Mouse (Mus musculus) skeletal muscle tissue, adult 2 months (tissue): Measurements from ENCODE around the gene Themis2.
"Not testable (repeated sequence)": the region's sequence is repeated elsewhere in the genome, so short reads cannot be mapped to it uniquely, and the experiment has no call there.

ENCODE experiments used
- DNase-seq: peaks from one replicate; pipeline ENCODE4 v3.0.0-alpha.2; 2012; ENCODE audit warnings: low read depth, low spot score

The Themis2 gene

DNA sequence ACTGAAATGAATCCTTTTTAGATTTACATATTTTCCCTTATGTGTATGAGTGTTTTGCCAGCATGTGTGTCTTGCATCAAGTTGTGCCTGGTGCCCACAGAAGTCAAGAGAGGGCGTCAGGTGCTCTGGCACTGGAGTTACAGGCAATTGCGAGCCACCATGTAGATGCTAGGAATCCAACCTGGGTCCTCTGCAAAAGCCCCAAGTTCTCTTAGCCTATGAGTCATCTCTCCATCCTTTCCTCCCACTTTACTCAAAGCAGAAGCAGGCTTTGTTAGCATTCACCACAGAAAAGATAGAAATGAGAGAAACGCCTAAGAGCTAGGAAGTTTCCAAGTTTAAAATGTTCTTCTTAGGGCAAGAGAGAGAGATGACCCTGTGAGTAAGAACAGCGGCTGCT is 3.7 kb upstream of the Themis2 start:
- no peak for DNase-seq

- not testable (repeated sequence) for DNase-seq
These were observed 2.5 kb upstream of the Themis2 start for GRCm38 (mm10) chr4:132798666-132799065.

DNA sequence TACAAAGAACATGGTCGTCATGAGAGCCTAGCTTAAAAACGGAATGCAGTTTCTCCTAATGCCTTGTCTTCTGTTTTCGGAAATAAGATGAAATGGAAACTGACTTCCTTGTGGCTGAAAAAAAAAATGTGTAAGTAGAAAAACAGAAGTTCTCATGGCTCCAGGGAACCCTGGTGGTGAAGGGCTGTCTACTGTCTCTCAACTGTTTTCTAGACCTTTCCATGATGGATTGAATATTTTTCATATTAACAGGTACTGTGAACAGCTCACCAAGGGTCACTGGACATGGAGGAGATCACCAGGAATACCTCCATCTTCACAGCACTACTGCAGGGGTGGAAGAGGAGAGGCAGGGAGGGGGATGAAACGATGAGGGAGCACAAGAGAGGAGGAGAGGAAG is 1.8 kb upstream of the Themis2 start:
- DNase-seq = no peak

DNA sequence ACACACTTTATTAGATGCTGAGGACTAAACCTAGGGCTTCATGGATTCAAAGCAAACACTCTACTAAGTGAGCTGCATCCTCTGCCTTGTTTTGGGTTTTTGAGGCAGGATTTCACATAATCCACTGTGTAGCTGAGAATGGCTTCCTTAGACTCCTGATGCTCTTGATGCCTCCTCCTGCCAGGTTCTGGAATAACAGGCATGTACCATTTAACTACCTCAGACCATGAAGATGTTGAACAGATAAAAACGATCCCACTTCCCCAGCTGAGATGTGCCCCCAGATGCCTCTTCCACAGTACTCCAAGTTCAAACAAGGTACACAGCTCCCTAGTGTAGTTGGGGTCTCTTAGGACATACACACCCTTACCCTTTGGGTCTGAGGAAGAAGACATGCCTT is 1.3 kb upstream of the Themis2 start:
- DNase-seq = no peak

- DNase-seq = no peak
These were observed 1.0 kb downstream of the Themis2 start for GRCm38 (mm10) chr4:132795171-132795570.

GRCm38 (mm10) chr4:132794760-132795159 is 1.4 kb downstream of the Themis2 start:
- no peak for DNase-seq

DNA sequence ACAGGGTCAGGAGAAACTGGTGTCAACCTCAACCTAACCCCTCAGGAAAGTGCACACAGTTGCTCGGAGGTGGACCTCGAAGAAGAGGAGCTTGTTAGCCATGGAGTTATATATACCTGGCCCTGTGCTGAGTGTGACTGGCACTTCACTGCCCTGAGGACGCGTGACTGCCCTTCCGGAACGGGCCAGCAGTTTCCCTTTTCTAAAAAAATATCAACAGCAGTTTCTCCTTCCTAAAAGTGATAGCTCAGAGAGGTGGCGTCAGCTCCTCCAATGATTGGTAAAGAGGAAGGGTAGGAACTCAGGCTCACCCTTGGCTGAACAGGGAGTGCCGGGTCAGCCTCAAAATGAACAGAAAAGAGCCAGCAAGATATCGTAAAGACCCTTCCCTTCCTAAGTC is 2.2 kb downstream of the Themis2 start:
- DNase-seq = no peak

DNA sequence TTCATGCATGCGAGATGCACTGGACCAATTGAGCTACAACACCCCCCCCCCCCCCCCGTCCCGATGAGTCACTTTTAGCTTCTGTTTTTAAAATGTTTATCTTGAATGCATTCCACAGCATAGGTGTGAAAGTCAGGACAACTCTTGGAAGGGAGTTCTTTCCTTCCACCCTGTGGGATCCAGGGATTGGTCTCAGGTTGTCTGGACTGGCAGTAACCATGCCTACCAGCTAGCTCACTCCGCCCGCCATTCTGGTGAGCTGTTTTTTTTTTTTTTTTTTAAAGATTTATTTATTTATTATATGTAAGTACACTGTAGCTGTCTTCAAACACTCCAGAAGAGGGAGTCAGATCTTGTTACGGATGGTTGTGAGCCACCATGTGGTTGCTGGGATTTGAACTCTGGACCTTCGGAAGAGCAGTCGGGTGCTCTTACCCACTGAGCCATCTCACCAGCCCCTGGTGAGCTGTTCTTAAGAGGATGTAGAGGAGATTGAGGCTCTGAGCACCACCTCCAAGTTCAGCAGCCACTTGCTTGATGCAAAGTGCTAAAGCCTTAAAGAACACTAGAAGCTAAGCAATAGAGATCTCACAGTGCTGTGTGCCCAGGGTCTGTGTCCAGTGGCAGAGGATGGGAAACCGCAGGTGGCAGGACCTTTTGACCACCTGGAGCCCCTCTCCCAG is 2.7 kb downstream of the Themis2 start:
- DNase-seq = not testable (repeated sequence)

- DNase-seq = no peak
These were observed 6.5 kb downstream of the Themis2 start for GRCm38 (mm10) chr4:132789731-132790130.

GRCm38 (mm10) chr4:132785228-132785627 is 11.0 kb downstream of the Themis2 start:
- no peak for DNase-seq

GRCm38 (mm10) chr4:132783732-132784131 is 12.5 kb downstream of the Themis2 start:
- no peak for DNase-seq

DNA sequence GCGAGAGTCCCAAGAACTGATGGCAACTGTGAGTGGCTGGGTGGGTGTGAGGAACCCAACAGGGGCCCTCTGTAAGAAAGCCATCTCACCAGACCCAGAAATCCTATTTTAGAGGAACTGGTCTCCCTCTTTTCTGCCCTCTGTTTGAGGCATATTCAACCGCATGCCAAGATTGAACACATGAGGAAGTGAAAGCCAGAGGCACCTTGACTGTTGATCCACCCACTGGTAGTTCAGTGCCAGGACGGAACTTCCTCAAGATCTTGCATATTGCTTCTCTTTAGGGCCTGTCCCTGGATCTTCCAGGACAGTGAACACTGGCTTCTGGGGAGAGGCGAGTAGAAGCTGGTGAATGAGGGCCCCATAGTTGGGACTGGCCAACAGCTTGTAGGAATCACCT is 15.9 kb downstream of the Themis2 start:
- peak; percentile 30 for DNase-seq

DNA sequence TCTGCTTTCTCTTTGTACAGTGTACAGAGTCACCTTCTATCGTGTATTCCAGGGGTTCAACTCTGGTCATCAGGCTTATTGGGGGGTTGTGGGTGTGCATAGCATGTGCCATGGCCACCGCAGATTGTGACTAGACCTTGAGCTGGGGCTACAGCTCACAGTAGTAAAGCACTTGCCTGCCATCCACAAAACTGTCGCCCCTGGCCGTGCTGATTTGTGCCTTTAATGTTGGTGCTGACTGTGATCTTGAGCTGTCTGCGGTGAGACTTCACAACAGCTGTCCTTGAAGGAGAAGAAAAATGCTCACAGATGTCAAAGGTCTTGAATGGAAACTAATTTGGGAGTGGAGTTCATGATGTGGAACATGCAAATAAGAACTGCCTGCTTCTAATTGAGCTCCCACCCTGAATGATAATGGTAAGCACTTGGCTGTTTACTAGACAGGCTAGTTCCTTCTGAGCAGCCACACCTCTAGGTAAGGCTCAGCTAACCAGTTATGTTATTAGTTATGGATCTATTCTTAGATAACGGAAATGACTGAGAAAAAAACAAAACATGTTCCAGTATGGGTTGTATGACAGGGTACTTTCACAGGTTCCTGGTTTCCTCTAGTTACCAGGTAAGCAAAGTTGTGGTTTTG is 17.5 kb downstream of the Themis2 start:
- DNase-seq = no peak

GRCm38 (mm10) chr4:132776764-132777163 is 19.4 kb downstream of the Themis2 start:
- DNase-seq = peak; percentile 23

DNA sequence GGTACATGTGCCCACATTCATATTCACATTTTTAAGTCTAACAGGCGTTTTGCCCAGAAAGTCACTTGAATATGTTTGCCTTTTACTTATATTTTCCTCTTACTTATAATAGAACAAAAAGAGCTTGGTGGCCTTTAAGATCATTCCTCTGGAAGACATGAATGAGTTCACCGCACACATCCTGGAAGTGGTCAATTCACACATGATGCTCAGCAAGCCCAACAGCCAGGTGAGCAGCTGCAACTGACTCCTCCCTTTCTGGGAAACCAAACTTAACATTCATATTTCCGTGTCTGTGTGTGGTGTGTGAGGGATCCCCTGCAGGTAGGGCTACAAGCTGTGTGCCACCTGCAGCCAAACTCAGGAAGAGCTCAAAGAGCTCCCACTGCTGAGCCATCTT is 21.3 kb downstream of the Themis2 start:
- DNase-seq = no peak

- no peak for DNase-seq
These were observed 24.4 kb downstream of the Themis2 start for GRCm38 (mm10) chr4:132771776-132772175.

DNA sequence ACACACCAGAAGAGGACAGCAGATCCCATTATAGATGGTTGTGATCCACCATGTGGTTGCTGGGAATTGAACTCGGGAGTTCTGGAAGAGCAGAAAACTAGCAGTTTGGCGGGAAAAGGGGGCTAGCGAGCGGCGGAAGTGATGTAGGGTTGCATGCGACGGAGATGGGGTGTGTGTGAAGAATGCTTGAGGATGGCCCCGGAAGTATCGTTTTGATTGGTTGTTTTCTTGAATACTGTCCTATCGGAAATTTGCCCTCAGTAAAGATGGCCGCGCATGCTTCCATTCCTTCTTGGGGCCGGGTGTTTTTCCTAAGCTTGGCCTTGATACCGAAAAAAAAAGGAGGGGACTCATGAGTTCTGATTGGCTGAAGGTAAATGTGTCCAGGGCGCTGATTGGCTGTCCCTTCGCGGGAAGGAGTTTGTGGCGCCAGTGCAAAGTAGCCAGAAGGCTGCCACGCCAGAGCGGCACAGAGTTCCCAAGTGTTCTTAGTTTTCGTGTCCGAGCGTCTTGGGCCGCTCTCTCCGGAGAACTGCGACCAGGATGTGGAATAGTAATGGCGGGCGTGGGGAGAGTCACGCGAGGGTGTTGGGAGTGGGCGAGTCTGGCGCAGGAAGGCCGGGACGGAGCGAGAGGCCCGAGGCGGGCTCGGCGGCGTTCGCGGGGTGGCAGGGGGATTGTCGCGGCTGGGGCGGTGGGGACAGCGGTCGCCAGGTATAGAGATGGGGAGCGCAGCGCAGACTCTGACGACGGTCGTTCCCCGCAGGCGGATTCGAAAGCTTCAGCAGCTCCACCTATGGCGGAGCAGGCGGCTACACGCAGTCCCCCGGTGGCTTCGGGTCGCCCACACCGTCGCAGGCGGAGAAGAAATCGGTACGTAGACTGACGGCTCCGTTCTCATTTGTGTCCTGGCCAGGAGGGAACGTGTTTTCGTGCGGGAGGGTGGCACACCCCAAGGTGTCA is 28.0 kb downstream of the Themis2 start, which contains the start of gene Rpa2:
Rpa2 (plus strand) TSS at position 419 of the 963 bp plus-strand sequence.
- DNase-seq = peak; percentile 99

- not testable (repeated sequence) for DNase-seq
These were observed 33.1 kb downstream of the Themis2 start for GRCm38 (mm10) chr4:132763125-132763524.

DNA sequence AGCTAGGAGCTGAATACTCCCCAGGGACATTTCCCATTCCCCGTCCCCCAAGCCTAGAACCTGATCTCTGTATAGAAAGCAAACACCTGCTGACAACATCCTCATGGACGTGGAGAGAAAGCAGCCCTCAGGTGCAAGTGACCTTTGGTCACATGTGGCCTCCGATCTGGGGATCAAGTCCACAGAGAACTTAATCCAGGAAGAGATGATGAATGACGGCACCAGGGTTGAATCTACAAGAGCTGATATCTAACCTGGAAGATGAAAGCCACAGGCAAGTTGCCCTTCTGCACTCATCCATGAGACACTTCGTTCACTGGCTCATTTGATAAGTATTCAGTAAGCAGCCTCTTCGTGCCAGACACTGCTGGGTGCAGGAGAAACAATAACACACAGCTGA is 33.6 kb downstream of the Themis2 start:
- no peak for DNase-seq

GRCm38 (mm10) chr4:132760296-132760695 is 35.9 kb downstream of the Themis2 start:
- DNase-seq = no peak

DNA sequence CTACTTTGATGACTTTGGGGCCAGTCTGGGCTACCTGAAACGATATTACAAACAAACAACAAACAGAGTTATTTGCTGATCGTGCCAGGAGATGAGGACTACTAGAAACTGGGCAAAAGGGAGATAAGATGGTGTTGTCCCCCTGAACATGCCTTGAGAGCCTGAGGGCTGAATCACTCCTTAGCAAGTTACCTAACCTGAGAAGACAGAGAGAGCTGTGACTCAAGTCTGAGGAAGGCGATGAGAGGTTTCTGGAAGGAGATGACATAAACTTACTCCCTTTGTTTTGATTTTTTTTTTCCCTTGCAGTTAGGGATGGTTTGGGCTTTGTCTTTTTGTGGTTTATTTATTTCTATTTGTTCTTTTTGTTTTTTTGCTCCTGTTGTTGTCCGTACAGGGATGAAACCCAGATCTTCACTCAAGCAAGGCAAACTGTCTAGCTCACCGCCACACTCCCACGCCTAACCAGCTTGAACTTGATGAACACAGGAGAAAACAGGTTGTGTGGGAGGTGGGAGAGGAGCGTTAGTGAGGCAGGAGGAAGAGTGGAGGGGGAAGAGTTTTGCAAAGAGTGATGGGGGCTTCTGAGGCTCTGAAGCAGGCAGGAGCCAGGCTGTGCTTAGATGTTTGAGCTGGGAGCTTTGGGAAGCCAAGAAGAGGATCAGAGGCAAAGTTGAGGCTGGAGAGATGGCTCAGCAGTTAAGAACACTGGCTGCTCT is 38.4 kb downstream of the Themis2 start:
- no peak for DNase-seq

DNA sequence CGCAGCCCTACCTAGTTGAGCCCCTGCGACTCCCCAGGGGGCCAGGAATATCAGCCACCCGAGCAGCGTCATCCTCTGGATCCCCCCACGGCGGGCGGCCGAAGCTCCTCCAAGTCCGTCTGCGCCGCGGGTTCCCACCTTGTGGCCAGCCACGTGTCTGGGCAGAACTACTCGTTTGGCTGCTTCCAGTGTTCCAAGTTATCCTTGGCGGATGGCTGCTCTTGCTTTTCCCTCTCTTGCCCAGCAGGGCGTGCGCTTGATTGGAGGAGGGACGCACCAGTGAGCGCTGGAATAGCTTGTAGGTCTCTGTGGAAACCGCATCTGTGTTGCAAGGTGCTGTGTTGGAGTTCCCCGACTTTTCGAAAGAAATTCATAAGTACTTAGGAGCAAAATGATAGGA is 39.2 kb downstream of the Themis2 start, which contains the start of gene Smpdl3b:
Smpdl3b (minus strand) TSS at position 279 of the 400 bp plus-strand sequence.
- DNase-seq = peak; percentile 75
